Mouse (Mus musculus): ENCODE data around the gene AC131692.1. TPM values are rescaled to one million over a fixed set of nuclear protein-coding genes. Genes with fewer than 3 reads are reported as not detected.
"Not testable (repeated sequence)": the region's sequence is repeated elsewhere in the genome, so short reads cannot be mapped to it uniquely, and the experiment has no call there.

AC131692.1 gene
- total and polyA plus RNA-seq, 3 experiments, result not detected

GRCm38 (mm10) chr19:6117346-6117985 lies 23.2 kb downstream of the AC131692.1 start:
- DNase-seq, result no peak

GRCm38 (mm10) chr19:6117986-6118676 lies 23.9 kb downstream of the AC131692.1 start, which contains the start of gene Sac3d1:
Gene Sac3d1, minus strand, starts transcription at chr19:6118650.
- peak; percentile 94 for DNase-seq

GRCm38 (mm10) chr19:6118677-6119185 lies 24.5 kb downstream of the AC131692.1 start:
- DNase-seq, result no peak

GRCm38 (mm10) chr19:6121761-6122160 lies 27.5 kb downstream of the AC131692.1 start:
- no peak for DNase-seq

GRCm38 (mm10) chr19:6123330-6123729 lies 29.1 kb downstream of the AC131692.1 start:
- no peak for DNase-seq

GRCm38 (mm10) chr19:6124898-6125297 lies 30.7 kb downstream of the AC131692.1 start:
- DNase-seq, result no peak

- DNase-seq, result no peak
These were observed 32.1 kb downstream of the AC131692.1 start for GRCm38 (mm10) chr19:6126289-6126688.

- DNase-seq, result no peak
These were observed 32.8 kb downstream of the AC131692.1 start for GRCm38 (mm10) chr19:6126789-6127580.

- peak; percentile 97 for DNase-seq
These were observed 33.6 kb downstream of the AC131692.1 start, which contains the start of gene Snx15 for GRCm38 (mm10) chr19:6127760-6128341. Gene Snx15, minus strand, starts transcription at chr19:6128304.

- not testable (repeated sequence) for DNase-seq
These were observed 36.4 kb downstream of the AC131692.1 start for GRCm38 (mm10) chr19:6130414-6131128.

- no peak for DNase-seq
These were observed 38.1 kb downstream of the AC131692.1 start for GRCm38 (mm10) chr19:6132171-6132827.

- not testable (repeated sequence) for DNase-seq
These were observed 39.0 kb downstream of the AC131692.1 start for GRCm38 (mm10) chr19:6133197-6133596.

GRCm38 (mm10) chr19:6136397-6136796 lies 42.2 kb downstream of the AC131692.1 start:
- no peak for DNase-seq

- no peak for DNase-seq
These were observed 45.5 kb downstream of the AC131692.1 start for GRCm38 (mm10) chr19:6139701-6140100.

GRCm38 (mm10) chr19:6140374-6140677 lies 46.1 kb downstream of the AC131692.1 start:
- DNase-seq, result no peak

GRCm38 (mm10) chr19:6140678-6141393 lies 46.6 kb downstream of the AC131692.1 start, which contains the start of gene Batf2:
Gene Batf2, plus strand, starts transcription at chr19:6140983.
- DNase-seq, result peak; percentile 94

GRCm38 (mm10) chr19:6141394-6141749 lies 47.2 kb downstream of the AC131692.1 start, which contains the start of gene Arl2:
Gene Arl2, minus strand, starts transcription at chr19:6141548.
- peak; percentile 83 for DNase-seq

GRCm38 (mm10) chr19:6144842-6145241 lies 50.6 kb downstream of the AC131692.1 start:
- DNase-seq, result no peak

Data from adrenal gland, adult 2 months (tissue).